Mouse (Mus musculus) common myeloid progenitor, adult 5-6 weeks (primary cell): ENCODE measurements around the gene Resf1. TPM values are rescaled to one million over a fixed set of nuclear protein-coding genes. Genes with fewer than 3 reads are reported as not detected.
"Not testable (repeated sequence)": the region's sequence is repeated elsewhere in the genome, so short reads cannot be mapped to it uniquely, and the experiment has no call there.

Experiments used
- ATAC-seq: replicated peaks from 2 replicates; pipeline ENCODE4 v1.8.0; 2016; ENCODE audit warnings: low read depth, mild to moderate bottlenecking, moderate TSS enrichment, inconsistent platforms; ENCODE audit not compliant: poor library complexity, severe bottlenecking
- total RNA-seq: library from RNA; stranded (forward); fragments of 200-1000, 187-1606 nt; gene quantifications from 2 replicates; pipeline ENCODE4 v1.2.3, GENCODE M21; 2017

Resf1 gene
- total RNA-seq = 70.1 and 72.9 TPM in 2 replicates

DNA sequence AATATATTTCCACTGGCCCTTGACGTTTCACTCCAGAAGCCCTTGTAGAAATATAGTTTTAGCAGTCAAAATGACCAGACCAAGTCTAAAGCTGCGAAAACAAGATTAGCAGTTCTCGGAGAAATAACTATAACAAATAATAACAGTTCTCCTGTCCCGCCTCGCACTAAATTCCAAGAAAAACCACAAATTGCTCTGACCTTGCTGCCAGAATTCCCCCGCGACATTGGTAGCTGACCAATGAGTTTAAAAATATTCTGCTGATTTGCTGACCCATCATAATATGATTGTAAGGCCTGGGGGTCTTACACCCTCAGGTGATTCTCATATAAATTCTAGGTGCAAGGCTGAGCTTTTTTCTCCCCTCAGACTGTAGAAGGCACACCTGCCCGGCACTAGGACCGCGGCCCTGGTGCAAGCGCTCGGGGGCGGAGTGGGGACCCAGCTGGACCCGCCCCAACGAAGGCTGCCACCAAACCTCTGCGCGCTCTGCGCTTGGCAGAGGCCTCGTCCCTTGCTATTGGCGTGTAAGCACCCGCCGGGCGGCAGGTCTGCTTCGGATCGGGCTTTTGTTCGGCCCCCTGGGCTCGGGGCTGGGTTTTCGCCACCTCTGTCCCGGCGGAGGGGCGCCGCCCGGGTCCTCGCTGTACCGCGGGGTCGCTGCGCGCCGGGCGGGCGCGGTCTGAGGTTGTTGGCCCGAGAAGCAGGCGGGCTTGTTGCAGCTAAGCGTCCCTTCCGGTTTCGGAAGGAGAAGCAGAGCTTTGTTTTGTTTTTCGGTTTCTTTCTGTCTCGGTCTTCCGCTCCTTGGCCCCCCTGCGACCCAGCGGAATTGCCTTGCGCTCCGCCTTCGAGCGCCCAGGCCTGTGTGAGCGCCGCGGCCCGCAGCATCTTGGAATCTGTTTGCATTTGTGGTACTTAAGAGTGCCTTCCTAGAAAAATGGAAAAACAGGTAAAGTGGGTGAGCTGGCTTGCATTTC, at the start of gene Resf1:
TSS of gene Resf1 (plus strand) at position 459 of the 977 bp plus-strand sequence.
- ATAC-seq = peak; percentile 91

DNA sequence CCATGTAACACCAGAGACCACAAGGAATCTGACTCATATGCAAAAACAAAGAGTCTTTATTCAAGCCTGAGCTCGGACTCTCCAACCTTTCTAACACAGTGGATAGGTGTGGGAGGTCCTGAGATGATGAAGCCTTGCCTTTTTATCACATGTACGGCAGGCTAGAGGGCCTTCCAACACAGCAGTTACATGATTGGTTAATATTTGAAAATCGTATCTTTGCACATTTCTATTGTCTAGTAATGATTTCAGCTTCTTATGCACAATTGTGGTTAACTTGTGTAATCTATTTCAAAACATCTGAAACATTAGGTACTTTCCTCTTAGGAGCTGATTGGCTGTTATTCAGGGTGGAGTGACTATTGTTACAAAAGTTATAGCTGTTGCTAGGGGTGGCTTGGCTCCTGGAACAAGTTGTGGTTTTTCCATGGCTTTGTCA, 48.4 kb upstream of the Resf1 start:
- peak; percentile 66 for ATAC-seq

DNA sequence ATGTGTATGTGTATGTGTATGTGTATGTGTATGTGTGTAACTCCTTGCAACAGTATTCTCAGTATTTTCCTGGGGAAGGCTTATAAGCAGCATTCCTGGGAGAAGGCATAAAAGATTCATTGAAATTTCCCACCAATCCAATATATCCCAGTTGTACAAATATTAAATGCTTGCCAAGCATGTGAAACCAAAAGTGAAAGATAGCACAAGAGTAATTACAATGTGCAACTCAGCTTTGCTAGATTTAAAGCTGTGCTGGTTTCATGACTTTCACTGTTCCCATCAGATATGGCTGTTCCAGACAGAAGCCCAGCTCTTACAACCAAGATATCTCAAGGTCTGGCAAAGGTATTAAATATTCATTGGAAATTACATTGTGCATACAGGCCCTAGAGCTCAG, 41.3 kb upstream of the Resf1 start:
- no peak for ATAC-seq

DNA sequence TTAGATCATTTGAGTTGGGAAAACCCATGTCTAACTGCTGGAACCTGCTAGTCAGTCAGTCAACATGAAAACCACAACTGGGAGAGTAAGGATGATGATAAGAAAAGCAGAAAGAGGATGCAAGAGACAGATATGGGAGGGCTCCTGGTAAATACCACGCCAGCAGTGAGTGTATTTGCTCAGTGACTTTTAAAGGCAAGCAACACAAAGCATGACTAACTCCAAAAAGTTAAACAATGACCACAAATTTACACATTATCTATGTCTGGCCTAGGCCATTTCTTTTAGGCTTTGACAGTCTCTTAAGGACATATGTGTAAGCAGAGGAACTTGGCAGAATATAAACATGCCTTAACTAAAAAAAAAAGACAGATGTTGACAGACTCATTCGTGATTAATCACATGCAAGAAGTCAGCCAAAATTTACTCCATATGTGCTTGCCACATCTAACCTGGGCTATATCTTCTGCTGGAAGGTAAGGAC, 30.9 kb upstream of the Resf1 start:
- ATAC-seq = peak; percentile 95

DNA sequence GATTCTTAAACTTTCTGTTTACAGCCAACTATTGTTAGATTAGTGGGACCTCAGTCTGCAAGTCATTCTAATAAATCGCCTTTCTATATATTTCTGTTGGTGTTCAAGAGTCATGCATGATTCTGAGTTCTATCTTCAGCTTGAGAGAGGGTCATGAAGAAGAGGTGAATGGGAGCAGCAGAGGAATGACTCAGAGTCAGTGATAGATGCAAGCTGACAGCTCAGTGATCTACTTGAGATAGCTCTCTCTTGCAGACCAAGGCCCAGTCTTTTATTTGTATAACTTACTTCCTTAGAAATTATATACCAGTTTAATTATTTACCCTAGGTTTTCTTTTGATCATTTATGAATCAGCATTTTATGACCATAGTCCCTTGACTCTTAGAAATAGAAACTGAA, 30.3 kb upstream of the Resf1 start:
- no peak for ATAC-seq

DNA sequence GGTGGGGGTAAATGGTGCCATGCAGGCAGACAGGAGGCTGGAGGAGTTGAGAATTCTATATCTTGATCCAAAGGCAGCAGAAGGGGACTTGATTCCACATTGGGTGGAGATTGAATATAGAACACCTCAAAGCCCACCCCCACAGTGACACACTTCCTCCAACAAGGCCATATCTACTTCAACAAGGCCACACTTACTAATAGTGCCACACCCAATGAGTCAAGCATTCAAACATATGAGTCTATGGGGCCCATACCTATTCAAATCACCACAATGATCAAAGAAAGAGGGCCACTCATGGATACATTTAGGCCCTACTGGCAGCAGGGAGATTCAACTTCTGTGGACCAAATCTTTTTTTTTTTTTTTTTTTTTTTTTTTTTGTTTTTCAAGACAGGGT, 28.7 kb upstream of the Resf1 start:
- no peak for ATAC-seq

DNA sequence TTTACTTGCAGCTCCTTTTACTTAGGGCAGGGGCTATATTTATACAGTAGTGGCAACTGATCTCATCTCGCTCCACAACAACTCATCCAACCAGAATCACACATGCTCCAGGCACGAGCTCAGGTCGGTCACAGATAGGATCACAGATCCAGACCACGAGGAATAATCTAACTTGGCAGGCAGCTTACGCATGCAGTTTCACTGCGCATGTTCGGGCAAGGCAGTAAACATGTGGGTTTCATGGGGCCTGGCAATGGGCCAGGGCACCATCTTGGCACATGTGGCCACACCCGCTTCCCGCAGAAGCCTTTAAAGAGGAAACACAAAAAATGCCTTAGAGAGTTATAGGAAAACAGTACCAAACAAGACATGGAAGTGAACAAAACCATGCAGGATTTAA, 21.0 kb upstream of the Resf1 start:
- not testable (repeated sequence) for ATAC-seq

DNA sequence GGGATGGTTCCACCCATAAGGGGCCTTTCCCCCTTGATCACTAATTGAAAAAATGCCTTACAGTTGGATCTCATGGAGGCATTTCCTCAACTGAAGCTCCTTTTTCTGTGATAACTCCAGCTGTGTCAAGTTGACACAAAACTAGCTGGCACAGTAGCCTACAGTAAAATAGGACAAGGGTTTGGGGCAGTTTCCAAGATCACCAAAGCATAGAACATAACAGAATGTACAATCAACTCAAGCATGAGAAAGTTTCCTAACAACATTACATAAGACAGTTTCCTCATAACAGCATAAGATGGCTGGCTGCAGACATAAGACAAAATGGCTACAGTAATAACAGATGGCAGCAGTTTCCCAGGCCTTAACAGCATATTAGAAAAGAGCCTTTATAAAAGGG, 6.0 kb upstream of the Resf1 start:
- not testable (repeated sequence) for ATAC-seq

DNA sequence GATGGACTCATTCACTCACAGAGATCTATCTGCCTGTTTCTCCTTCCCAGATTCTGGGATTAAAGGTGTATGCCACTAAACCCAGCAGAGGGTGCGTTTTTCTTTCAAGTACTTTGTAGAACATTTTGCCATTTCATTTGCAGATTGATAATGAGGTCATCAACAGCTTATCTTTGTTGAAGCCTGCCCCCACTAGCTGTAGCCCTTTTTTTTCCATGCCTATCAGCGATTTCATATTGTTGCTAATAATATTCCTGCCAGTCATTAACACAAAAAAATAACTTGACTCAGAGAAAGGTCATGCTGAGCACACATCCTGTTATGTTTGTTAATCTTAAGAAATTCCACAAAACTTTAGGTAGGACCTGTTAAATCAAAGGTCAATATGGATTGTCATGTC, 2.1 kb upstream of the Resf1 start:
- no peak for ATAC-seq

DNA sequence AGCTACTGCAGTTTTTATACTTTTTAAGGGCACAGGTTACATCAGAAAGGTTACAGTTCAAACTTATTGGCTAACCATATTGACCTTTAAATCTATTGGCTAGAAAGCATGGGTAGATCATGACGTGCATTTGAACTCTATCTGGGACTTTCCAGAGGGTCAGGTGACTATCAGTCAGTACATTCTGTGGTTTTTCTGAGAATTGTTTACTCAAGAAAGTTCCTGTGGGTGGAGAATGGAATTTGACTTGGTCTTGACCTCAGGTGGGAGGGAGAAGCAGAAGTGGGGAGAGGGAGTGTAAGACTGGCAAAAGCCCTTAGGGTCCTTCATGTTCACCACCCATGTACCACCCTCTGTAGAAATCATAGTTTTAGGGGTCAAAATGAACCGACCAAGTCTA, 1.4 kb upstream of the Resf1 start:
- no peak for ATAC-seq

DNA sequence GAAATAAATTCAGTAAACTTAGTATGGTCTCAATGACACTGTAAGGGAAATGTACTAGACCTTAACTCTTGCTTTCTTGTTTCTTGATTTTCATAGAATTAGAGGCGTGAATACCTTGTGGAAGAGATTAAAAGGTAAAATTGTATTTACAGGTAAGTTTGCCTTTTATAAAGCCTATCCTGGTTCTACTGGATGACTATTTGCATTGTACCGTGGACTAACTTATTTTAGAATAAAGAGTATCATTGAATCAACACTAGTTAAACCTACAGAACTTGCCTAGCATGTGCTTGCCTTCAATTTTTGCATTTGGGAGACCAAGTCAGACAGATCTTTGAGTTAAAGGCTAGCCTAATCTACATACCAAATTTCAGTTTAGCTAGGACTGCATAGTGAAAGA, 1.0 kb downstream of the Resf1 start:
- no peak for ATAC-seq

DNA sequence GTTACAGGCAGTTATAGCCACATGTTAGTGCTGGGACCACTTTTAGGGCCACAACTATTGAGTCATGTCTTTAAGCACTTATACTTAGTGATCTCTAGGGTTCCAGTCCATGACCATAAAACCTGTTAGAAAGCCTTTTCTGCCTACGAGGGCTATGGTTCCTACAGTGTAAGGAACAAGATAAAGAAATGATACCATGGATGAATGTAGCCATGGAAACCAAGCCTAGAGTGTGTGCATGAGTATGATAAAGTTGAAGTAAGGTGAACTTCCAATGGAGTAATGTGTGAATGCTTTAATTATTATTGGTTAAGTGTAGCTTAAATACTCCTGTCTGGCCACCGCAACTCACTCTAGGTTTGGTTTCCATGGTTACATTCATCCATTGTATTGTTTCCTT, 1.8 kb downstream of the Resf1 start:
- no peak for ATAC-seq

DNA sequence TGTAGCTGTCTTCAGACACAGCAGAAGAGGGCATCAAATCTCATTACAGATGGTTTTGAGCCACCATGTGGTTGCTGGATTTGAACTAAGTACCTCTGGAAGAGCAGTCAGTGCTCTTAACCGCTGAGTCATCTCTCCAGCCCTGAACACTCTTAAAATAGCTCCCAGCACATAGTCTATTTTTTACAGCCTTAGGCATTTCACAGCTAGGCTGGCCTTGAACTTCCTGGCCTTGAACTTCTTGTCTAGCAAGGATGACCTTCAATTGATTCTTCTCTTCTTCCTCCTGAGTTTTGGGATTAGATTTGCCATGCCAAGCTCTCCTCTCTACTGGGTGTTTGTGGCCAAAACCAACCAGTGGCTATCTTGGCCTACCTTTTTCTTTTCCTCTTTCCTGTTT, 2.6 kb downstream of the Resf1 start:
- ATAC-seq = no peak

DNA sequence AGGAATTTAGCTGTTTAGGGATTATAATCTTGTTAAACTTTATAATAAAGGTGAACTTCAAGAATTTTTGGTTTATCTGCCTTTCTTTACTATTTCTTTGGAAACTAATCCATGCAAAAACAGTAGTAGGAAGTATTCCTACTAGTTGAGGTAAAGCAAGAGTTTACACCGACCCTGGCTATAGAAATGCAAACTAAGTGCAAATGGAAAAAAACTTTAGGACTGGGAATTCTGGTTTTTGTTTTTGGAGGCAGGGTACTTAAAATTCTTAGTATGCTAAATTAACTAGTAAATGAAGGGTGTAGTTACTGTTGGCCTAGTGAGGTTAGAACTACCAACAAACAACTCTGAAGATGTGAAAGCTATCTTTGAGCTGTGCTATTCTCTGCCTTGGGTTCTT, 3.0 kb downstream of the Resf1 start:
- ATAC-seq = no peak

DNA sequence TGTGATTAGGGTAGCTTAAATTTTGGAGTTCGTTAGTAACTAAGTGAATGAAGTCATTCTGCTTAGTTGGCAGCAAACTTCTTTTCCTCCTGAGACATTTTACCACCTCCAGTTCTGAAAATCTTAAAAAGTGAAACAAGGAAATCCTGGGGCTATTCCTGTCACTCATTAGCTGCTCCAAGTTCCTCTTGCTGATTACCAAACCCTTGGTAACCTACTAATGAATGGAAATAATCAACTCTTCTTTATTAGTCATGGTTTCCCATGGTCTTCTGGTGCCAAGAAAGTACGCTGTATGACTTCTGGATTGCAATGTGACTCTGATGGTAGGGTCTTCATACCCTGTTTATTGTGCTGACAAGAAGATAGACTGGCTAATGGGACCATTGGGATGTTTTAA, 5.7 kb downstream of the Resf1 start:
- ATAC-seq = 0 out of 2 replicates have a peak, but pooled peaks have one; percentile 26

DNA sequence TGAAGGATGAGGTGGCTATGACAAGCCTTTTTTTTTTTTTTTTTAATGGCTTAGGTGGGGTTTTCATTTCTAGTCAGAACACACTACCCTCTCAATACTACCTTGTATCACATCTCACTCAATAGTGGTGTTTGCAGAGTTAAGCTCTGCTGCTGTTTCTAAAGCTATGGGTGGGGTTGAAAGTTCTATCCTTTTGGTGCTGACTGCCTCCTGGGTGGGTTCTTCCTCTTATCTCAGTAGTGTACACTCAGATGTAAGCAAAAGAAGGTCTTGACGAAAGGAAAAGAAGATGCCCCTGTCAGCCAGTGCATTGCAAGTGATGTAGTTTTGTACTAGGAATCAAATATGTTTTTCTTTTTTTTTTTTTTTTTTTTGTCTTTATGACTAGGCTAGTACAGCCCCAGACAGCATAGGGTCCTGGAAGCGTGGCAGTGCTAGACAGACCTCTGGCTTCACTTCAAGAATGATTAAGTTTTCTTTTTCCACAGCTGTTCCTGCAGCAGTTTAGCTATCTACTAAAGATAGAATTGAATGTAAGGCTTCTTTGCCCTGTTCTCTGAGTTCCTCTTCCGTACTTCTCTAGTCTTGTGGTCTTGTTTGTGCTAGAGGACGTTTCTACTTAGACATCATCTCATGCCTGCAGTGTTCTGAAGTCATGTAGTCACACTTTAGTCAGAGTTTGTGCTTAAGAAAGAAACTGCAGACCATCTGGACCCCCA, 14.5 kb downstream of the Resf1 start:
- ATAC-seq = peak; percentile 70

DNA sequence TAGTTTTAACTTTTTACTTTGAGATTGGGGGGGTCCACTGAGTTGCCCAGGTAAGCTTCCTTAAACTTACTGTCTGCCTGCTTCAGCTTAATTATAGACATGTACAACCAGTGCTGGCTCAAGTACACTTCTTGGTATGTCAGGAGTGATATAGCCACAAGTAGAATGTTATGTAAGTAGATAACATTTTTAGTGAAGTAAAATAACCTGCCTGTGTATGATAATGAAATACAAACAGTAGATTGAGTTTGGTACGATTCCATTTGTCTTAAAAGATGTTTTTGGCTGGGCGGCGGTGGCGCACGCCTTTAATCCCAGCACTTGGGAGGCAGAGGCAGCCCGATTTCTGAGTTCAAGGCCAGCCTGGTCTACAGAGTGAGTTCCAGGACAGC, 15.0 kb downstream of the Resf1 start:
- ATAC-seq = peak; percentile 30; the same call in 1 of the 2 replicates

DNA sequence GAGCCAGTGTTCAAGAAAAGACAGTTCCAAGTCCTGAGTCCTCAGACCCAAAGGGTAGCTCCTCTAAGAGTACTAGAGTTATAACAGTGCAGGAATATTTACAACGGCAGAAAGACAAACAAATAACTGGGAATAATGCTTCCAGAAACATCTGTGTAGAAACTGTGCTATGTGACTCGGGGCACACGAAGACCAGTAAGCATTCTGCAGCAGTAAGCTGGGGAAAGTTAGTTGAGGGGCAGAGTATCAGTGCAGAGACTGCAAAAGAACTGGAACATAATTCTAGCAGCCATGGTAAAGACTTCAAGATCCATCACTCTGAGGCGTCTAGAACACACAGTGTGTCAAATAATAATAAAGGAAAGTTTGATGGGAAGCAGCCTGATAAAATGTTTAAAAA, 19.9 kb downstream of the Resf1 start:
- ATAC-seq = no peak

DNA sequence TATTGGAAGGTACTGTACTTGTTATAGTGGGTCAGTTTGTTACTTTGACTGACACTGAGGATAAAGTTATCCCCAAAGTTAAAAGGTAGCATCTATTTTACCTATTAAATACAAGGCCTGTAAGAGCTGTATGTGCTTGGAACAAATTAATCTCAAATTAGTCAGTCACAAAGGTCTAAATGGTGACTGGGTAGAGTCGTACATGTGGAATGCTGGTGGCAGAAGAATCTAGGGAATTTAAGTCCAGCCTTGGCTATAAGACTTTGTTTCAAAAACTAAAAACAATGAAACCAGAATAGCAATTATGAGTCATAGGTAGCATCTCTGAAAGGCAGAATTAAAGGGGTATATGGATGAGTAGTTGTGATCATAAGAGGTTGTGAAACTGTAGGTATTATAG, 21.1 kb downstream of the Resf1 start:
- ATAC-seq = no peak

DNA sequence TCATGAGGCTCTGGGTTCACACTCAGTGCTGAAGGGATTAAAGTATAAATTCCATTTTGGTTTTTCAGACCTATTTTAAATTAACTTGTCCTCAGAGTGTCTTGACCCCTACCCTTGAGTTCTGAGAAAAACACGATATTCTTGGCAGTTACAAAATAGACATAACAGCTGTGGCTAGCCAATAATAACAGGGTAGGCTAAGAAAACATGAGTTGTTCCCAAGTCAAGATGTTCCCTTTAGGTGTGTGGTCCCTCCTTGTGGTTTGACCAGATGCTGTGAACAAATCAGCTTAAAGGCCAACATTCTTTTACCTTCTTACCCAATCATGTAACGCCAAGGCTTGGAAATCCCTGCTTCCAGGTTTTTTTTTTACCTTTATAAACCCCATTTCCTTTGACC, 23.8 kb downstream of the Resf1 start:
- no peak for ATAC-seq

DNA sequence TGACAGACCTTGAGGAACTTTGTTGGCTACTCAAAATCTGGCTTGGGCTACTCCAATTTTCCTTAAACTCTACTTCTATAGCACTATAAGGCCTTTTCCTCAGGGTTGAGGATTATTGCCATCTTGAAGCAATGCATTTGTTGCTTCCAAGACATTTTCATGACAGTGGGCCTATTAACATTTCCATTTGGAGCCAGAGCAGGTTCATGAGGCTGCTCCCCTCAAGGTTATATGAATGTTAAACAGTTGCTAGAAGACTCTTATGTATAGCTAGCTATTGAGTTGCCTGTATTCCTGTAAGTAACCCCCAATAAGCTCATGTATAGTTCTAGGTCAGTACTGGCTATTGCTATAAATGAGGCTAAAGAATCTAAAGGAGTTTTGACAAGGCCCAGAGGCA, 28.8 kb downstream of the Resf1 start:
- no peak for ATAC-seq
